Mouse (Mus musculus): Measurements from ENCODE around the gene Peli3. TPM values are rescaled to one million over a fixed set of nuclear protein-coding genes. Genes with fewer than 3 reads are reported as not detected.

Peli3 gene
- polyA plus RNA-seq, 1 experiment from 2014 or later, result 2.2 TPM

DNA sequence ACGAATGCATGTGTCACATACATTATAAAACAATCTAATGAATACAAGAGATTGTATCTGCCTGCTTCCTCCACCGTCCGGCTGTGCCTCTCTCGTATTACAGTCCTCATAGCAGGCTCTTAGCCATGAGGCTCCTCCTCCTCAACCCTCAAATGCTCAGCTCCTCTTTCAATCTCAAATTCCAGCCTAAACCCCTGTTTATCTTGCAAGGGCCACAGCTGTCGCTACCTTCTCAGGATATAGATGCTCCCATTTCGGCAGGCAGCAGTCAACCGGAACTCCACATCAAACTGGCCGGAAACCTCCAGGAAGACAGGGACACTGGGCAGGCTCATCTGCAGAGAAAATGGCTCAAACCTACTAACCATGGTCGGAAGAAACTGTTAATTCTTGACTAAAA is 44.0 kb downstream of the Peli3 start:
- ATAC-seq (replicated peaks; ENCODE audit: low FRiP score, low TSS enrichment, low read depth) (no peak), DNase-seq (ENCODE audit: low spot score) (no peak)
- Histone ChIP-seq H3K4me3 (ENCODE audit: low read depth, low read length) (no peak overlapping the region), H3K9ac (ENCODE audit: low read length) (no peak overlapping the region), H3K27me3 (replicated peaks; ENCODE audit: control insufficient read depth, insufficient read depth, low read length) (no peaks in the 10 kb centered on the region), H3K4me2 (ENCODE audit: low read length) (no peak overlapping the region), H3K27ac (ENCODE audit: low read depth) (no peak overlapping the region), H3K36me3 (ENCODE audit: control insufficient read depth, insufficient read depth, low read length) (no peaks in the 10 kb centered on the region; the same call in 1 of the 2 replicates), H3K4me1 (replicated peaks; ENCODE audit: control insufficient read depth, insufficient read depth, low read length) (no peaks in the 10 kb centered on the region), H3K9me3 (ENCODE audit: control insufficient read depth, low read length) (no peaks in the 10 kb centered on the region)
- whole genome bisulfite sequencing, result 70% methylated on average over 9 of the region's 9 CpGs

GRCm38 (mm10) chr19:4896780-4897520 is 46.0 kb downstream of the Peli3 start:
- ATAC-seq (replicated peaks; ENCODE audit: low FRiP score, low TSS enrichment, low read depth), result no peak
- Histone ChIP-seq H3K4me1 (replicated peaks; ENCODE audit: control insufficient read depth, insufficient read depth, low read length) (no peaks in the 10 kb centered on the region), H3K27me3 (replicated peaks; ENCODE audit: control insufficient read depth, insufficient read depth, low read length) (no peaks in the 10 kb centered on the region), H3K9ac (ENCODE audit: low read length) (no peak overlapping the region), H3K4me3 (ENCODE audit: low read depth, low read length) (no peak overlapping the region), H3K36me3 (ENCODE audit: control insufficient read depth, insufficient read depth, low read length) (peaks cover 6% of the 10 kb centered on the region), H3K27ac (ENCODE audit: low read depth) (no peak overlapping the region), H3K4me2 (ENCODE audit: low read length) (no peak overlapping the region), H3K9me3 (ENCODE audit: control insufficient read depth, low read length) (no peaks in the 10 kb centered on the region)
- no peak for DNase-seq (ENCODE audit: low spot score)
- 47% methylated on average over 21 of the region's 21 CpGs for WGBS

GRCm38 (mm10) chr19:4891798-4892197 is 51.1 kb downstream of the Peli3 start:
- Histone ChIP-seq H3K9me3 (ENCODE audit: control insufficient read depth, low read length) (no peaks in the 10 kb centered on the region), H3K27ac (ENCODE audit: low read depth) (no peak overlapping the region), H3K4me1 (replicated peaks; ENCODE audit: control insufficient read depth, insufficient read depth, low read length) (no peaks in the 10 kb centered on the region), H3K27me3 (replicated peaks; ENCODE audit: control insufficient read depth, insufficient read depth, low read length) (no peaks in the 10 kb centered on the region), H3K4me2 (ENCODE audit: low read length) (no peak overlapping the region), H3K36me3 (ENCODE audit: control insufficient read depth, insufficient read depth, low read length) (peaks cover 14% of the 10 kb centered on the region), H3K9ac (ENCODE audit: low read length) (no peak overlapping the region), H3K4me3 (ENCODE audit: low read depth, low read length) (no peak overlapping the region)
- ATAC-seq (replicated peaks; ENCODE audit: low FRiP score, low TSS enrichment, low read depth), result no peak
- 76% methylated on average over 3 of the region's 3 CpGs for WGBS
- no peak for DNase-seq (ENCODE audit: low spot score)

GRCm38 (mm10) chr19:4889791-4890190 is 53.1 kb downstream of the Peli3 start:
- H3K9me3 ChIP-seq (ENCODE audit: control insufficient read depth, low read length), result no peaks in the 10 kb centered on the region
- WGBS, result 84% methylated on average over 10 of the region's 10 CpGs
- DNase-seq (ENCODE audit: low spot score), result no peak
- H3K27me3 ChIP-seq (replicated peaks; ENCODE audit: control insufficient read depth, insufficient read depth, low read length), result no peaks in the 10 kb centered on the region
- H3K27ac ChIP-seq (ENCODE audit: low read depth), result no peak overlapping the region
- no peak overlapping the region for H3K9ac ChIP-seq (ENCODE audit: low read length)
- H3K36me3 ChIP-seq (ENCODE audit: control insufficient read depth, insufficient read depth, low read length), result peaks cover 14% of the 10 kb centered on the region
- H3K4me3 ChIP-seq (ENCODE audit: low read depth, low read length), result no peak overlapping the region
- ATAC-seq (replicated peaks; ENCODE audit: low FRiP score, low TSS enrichment, low read depth), result no peak
- no peaks in the 10 kb centered on the region for H3K4me1 ChIP-seq (replicated peaks; ENCODE audit: control insufficient read depth, insufficient read depth, low read length)
- H3K4me2 ChIP-seq (ENCODE audit: low read length), result no peak overlapping the region

DNA sequence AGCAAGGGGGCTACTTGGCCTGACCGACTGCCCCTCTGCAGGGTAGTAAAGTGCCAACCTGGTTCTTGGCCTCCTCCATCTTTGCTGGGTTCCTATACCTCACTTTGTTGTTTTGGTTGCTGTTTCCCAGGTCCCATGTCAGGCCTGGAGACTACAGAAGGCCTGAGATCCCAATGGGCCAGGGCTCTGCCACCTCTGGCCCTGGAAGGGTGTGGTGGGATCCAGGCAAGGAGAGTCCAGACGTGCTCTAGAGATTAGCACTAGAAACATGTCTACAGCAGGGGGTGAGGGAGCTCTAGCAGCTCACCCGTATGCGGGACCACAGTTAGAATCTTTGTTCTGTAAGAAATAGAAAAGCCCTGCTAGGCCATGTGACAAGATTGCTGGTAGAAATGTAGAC is 59.0 kb downstream of the Peli3 start:
- Histone ChIP-seq H3K9me3 (ENCODE audit: control insufficient read depth, low read length) (no peaks in the 10 kb centered on the region), H3K4me2 (ENCODE audit: low read length) (no peak overlapping the region), H3K4me3 (ENCODE audit: low read depth, low read length) (no peak overlapping the region), H3K27me3 (replicated peaks; ENCODE audit: control insufficient read depth, insufficient read depth, low read length) (no peaks in the 10 kb centered on the region), H3K36me3 (ENCODE audit: control insufficient read depth, insufficient read depth, low read length) (no peaks in the 10 kb centered on the region), H3K27ac (ENCODE audit: low read depth) (no peak overlapping the region), H3K4me1 (replicated peaks; ENCODE audit: control insufficient read depth, insufficient read depth, low read length) (peaks cover 5% of the 10 kb centered on the region; the same call in 1 of the 2 replicates), H3K9ac (ENCODE audit: low read length) (no peak overlapping the region)
- no peak for DNase-seq (ENCODE audit: low spot score)
- ATAC-seq (replicated peaks; ENCODE audit: low FRiP score, low TSS enrichment, low read depth), result no peak
- WGBS, result 84% methylated on average over 4 of the region's 4 CpGs

Other genes with a start within 250 kb of the Peli3 start
- 3.2 and 3.8 TPM in 2 replicates for gene Gm960, start 244.5 kb downstream of the Peli3 start, polyA plus RNA-seq (2014; fragmentation: Nextera tagmentation; extraction: Ambion mirVana)
- gene Sptbn2, start 232.0 kb downstream of the Peli3 start, polyA plus RNA-seq (2014; fragmentation: Nextera tagmentation; extraction: Ambion mirVana), result 2.1 and 2.4 TPM in 2 replicates
- 55.0 and 62.4 TPM in 2 replicates for gene Rbm4b, start 186.6 kb downstream of the Peli3 start, polyA plus RNA-seq (2014; fragmentation: Nextera tagmentation; extraction: Ambion mirVana)
- 59.8 and 69.8 TPM in 2 replicates for gene Rbm4, start 149.2 kb downstream of the Peli3 start, polyA plus RNA-seq (2014; fragmentation: Nextera tagmentation; extraction: Ambion mirVana)
- 25.7 and 29.0 TPM in 2 replicates for gene Gm21992, start 131.5 kb downstream of the Peli3 start, polyA plus RNA-seq (2014; fragmentation: Nextera tagmentation; extraction: Ambion mirVana)
- gene Rbm14, start 131.5 kb downstream of the Peli3 start, polyA plus RNA-seq (2014; fragmentation: Nextera tagmentation; extraction: Ambion mirVana), result 77.1 and 82.3 TPM in 2 replicates
- gene Ccs, start 103.8 kb downstream of the Peli3 start, polyA plus RNA-seq (2014; fragmentation: Nextera tagmentation; extraction: Ambion mirVana), result 48.8 and 49.3 TPM in 2 replicates
- gene Ccdc87, start 103.8 kb downstream of the Peli3 start, polyA plus RNA-seq (2014; fragmentation: Nextera tagmentation; extraction: Ambion mirVana), result 0.17 TPM in 1 of 2 replicates, not detected in the other
- 24.0 and 24.9 TPM in 2 replicates for gene Ctsf, start 88.0 kb downstream of the Peli3 start, polyA plus RNA-seq (2014; fragmentation: Nextera tagmentation; extraction: Ambion mirVana)
- gene Actn3, start 65.2 kb downstream of the Peli3 start, polyA plus RNA-seq (2014; fragmentation: Nextera tagmentation; extraction: Ambion mirVana), result 0.87 and 1.4 TPM in 2 replicates
- gene Zdhhc24, start 64.5 kb downstream of the Peli3 start, polyA plus RNA-seq (2014; fragmentation: Nextera tagmentation; extraction: Ambion mirVana), result 9.7 and 10.9 TPM in 2 replicates
- gene Bbs1, start 36.5 kb downstream of the Peli3 start, polyA plus RNA-seq (2014; fragmentation: Nextera tagmentation; extraction: Ambion mirVana), result 3.2 and 5.2 TPM in 2 replicates
- 109 and 116 TPM in 2 replicates for gene Dpp3, start 14.8 kb downstream of the Peli3 start, polyA plus RNA-seq (2014; fragmentation: Nextera tagmentation; extraction: Ambion mirVana)
- gene Mrpl11, start 19.0 kb upstream of the Peli3 start, polyA plus RNA-seq (2014; fragmentation: Nextera tagmentation; extraction: Ambion mirVana), result 119 and 127 TPM in 2 replicates
- gene Npas4, start 47.2 kb upstream of the Peli3 start, polyA plus RNA-seq (2014; fragmentation: Nextera tagmentation; extraction: Ambion mirVana), result 0.31 and 0.42 TPM in 2 replicates
- 6.8 and 7.0 TPM in 2 replicates for gene Slc29a2, start 80.7 kb upstream of the Peli3 start, polyA plus RNA-seq (2014; fragmentation: Nextera tagmentation; extraction: Ambion mirVana)
- gene B4gat1, start 95.7 kb upstream of the Peli3 start, polyA plus RNA-seq (2014; fragmentation: Nextera tagmentation; extraction: Ambion mirVana), result 39.1 and 45.2 TPM in 2 replicates
- 1.1 and 1.6 TPM in 2 replicates for gene AC124502.3, start 95.8 kb upstream of the Peli3 start, polyA plus RNA-seq (2014; fragmentation: Nextera tagmentation; extraction: Ambion mirVana)
- 49.6 and 50.8 TPM in 2 replicates for gene Brms1, start 98.2 kb upstream of the Peli3 start, polyA plus RNA-seq (2014; fragmentation: Nextera tagmentation; extraction: Ambion mirVana)
- 2.6 and 3.8 TPM in 2 replicates for gene Rin1, start 107.4 kb upstream of the Peli3 start, polyA plus RNA-seq (2014; fragmentation: Nextera tagmentation; extraction: Ambion mirVana)
- gene Cd248, start 125.0 kb upstream of the Peli3 start, polyA plus RNA-seq (2014; fragmentation: Nextera tagmentation; extraction: Ambion mirVana), result 69.8 and 70.2 TPM in 2 replicates
- gene Tmem151a, start 142.4 kb upstream of the Peli3 start, polyA plus RNA-seq (2014; fragmentation: Nextera tagmentation; extraction: Ambion mirVana), result 7.1 and 8.2 TPM in 2 replicates
- 111 and 114 TPM in 2 replicates for gene Yif1a, start 145.4 kb upstream of the Peli3 start, polyA plus RNA-seq (2014; fragmentation: Nextera tagmentation; extraction: Ambion mirVana)
- 22.3 and 22.9 TPM in 2 replicates for gene Cnih2, start 155.4 kb upstream of the Peli3 start, polyA plus RNA-seq (2014; fragmentation: Nextera tagmentation; extraction: Ambion mirVana)
- 246 and 252 TPM in 2 replicates for gene Rab1b, start 163.9 kb upstream of the Peli3 start, polyA plus RNA-seq (2014; fragmentation: Nextera tagmentation; extraction: Ambion mirVana)
- gene Klc2, start 175.4 kb upstream of the Peli3 start, polyA plus RNA-seq (2014; fragmentation: Nextera tagmentation; extraction: Ambion mirVana), result 16.8 and 19.0 TPM in 2 replicates